Mouse (Mus musculus): ENCODE data around the gene Gtf2i. TPM values are rescaled to one million over a fixed set of nuclear protein-coding genes. Genes with fewer than 3 reads are reported as not detected.

The Gtf2i gene
- polyA plus RNA-seq, 1 experiment: 44.7 TPM

- TF ChIP-seq POLR2A (IDR thresholded peaks at IDR 0.05; ENCODE audit: low read depth, low read length): no peak
- TF ChIP-seq CTCF (IDR thresholded peaks at IDR 0.05; ENCODE audit: extremely low read depth, insufficient read depth, insufficient read length, insufficient replicate concordance): no peak
- Histone ChIP-seq H3K4me1 (ENCODE audit: control insufficient read depth, insufficient read depth, insufficient read length) (peaks cover 74% of the 10 kb centered on the region), H3K4me3 (ENCODE audit: extremely low read depth, insufficient read depth, insufficient read length) (no peak overlapping the region), H3K27me3 (ENCODE audit: control insufficient read depth, insufficient read depth, low read length) (no peaks in the 10 kb centered on the region), H3K36me3 (ENCODE audit: control insufficient read depth, insufficient read depth, low read length) (peaks cover 6% of the 10 kb centered on the region; the same call in 1 of the 2 replicates), H3K27ac (ENCODE audit: insufficient read depth, low read length) (peak overlapping the region; percentile 98)
- DNase-seq (ENCODE audit: low read depth in 1 of 2, low spot score in 2 of 2): no peak
- 10% methylated on average over 7 of the region's 7 CpGs for WGBS
These were observed 81.3 kb downstream of the Gtf2i start for GRCm38 (mm10) chr5:134233244-134233651.

GRCm38 (mm10) chr5:134232568-134232967 lies 82.0 kb downstream of the Gtf2i start:
- Histone ChIP-seq H3K36me3 (ENCODE audit: control insufficient read depth, insufficient read depth, low read length) (peaks cover 1% of the 10 kb centered on the region; the same call in 1 of the 2 replicates), H3K27ac (ENCODE audit: insufficient read depth, low read length) (peak overlapping the region; percentile 98), H3K27me3 (ENCODE audit: control insufficient read depth, insufficient read depth, low read length) (no peaks in the 10 kb centered on the region), H3K4me3 (ENCODE audit: extremely low read depth, insufficient read depth, insufficient read length) (peak overlapping the region; percentile 18; the same call in 1 of the 2 replicates), H3K4me1 (ENCODE audit: control insufficient read depth, insufficient read depth, insufficient read length) (peaks cover 67% of the 10 kb centered on the region)
- no peak for TF ChIP-seq POLR2A (IDR thresholded peaks at IDR 0.05; ENCODE audit: low read depth, low read length)
- TF ChIP-seq CTCF (IDR thresholded peaks at IDR 0.05; ENCODE audit: extremely low read depth, insufficient read depth, insufficient read length, insufficient replicate concordance): no peak
- peak; percentile 77 to 82 for DNase-seq (ENCODE audit: low read depth in 1 of 2, low spot score in 2 of 2)
- WGBS: 5% methylated on average over 7 of the region's 7 CpGs

GRCm38 (mm10) chr5:134232111-134232510 lies 82.4 kb downstream of the Gtf2i start:
- H3K36me3 ChIP-seq (ENCODE audit: control insufficient read depth, insufficient read depth, low read length): peaks cover 4% of the 10 kb centered on the region; the same call in 1 of the 2 replicates
- peak; percentile 61 to 66 for DNase-seq (ENCODE audit: low read depth in 1 of 2, low spot score in 2 of 2)
- peak overlapping the region; percentile 98 for H3K27ac ChIP-seq (ENCODE audit: insufficient read depth, low read length)
- peaks cover 66% of the 10 kb centered on the region for H3K4me1 ChIP-seq (ENCODE audit: control insufficient read depth, insufficient read depth, insufficient read length)
- no peak for TF ChIP-seq POLR2A (IDR thresholded peaks at IDR 0.05; ENCODE audit: low read depth, low read length)
- TF ChIP-seq CTCF (IDR thresholded peaks at IDR 0.05; ENCODE audit: extremely low read depth, insufficient read depth, insufficient read length, insufficient replicate concordance): no peak
- no peak overlapping the region for H3K4me3 ChIP-seq (ENCODE audit: extremely low read depth, insufficient read depth, insufficient read length)
- 9% methylated on average over 6 of the region's 6 CpGs for WGBS
- no peaks in the 10 kb centered on the region for H3K27me3 ChIP-seq (ENCODE audit: control insufficient read depth, insufficient read depth, low read length)

- peaks cover 67% of the 10 kb centered on the region for H3K4me1 ChIP-seq (ENCODE audit: control insufficient read depth, insufficient read depth, insufficient read length)
- peak overlapping the region; percentile 98 for H3K27ac ChIP-seq (ENCODE audit: insufficient read depth, low read length)
- H3K4me3 ChIP-seq (ENCODE audit: extremely low read depth, insufficient read depth, insufficient read length): no peak overlapping the region
- H3K36me3 ChIP-seq (ENCODE audit: control insufficient read depth, insufficient read depth, low read length): peaks cover 8% of the 10 kb centered on the region
- H3K27me3 ChIP-seq (ENCODE audit: control insufficient read depth, insufficient read depth, low read length): no peaks in the 10 kb centered on the region
- no peak for DNase-seq (ENCODE audit: low read depth in 1 of 2, low spot score in 2 of 2)
- WGBS: 50% methylated on average over 5 of the region's 5 CpGs
- no peak for TF ChIP-seq POLR2A (IDR thresholded peaks at IDR 0.05; ENCODE audit: low read depth, low read length)
- no peak for TF ChIP-seq CTCF (IDR thresholded peaks at IDR 0.05; ENCODE audit: extremely low read depth, insufficient read depth, insufficient read length, insufficient replicate concordance)
These were observed 83.2 kb downstream of the Gtf2i start for GRCm38 (mm10) chr5:134231376-134231775.

- H3K4me3 ChIP-seq (ENCODE audit: extremely low read depth, insufficient read depth, insufficient read length): peak within 1 kb of the TSS; percentile 71
These were observed 85.2 kb downstream of the Gtf2i start, which contains the start of gene Ncf1 for GRCm38 (mm10) chr5:134229391-134229790. TSS of gene Ncf1 (minus strand) at chr5:134229625.

GRCm38 (mm10) chr5:134228249-134228638 lies 86.3 kb downstream of the Gtf2i start:
- Histone ChIP-seq H3K27me3 (ENCODE audit: control insufficient read depth, insufficient read depth, low read length) (no peaks in the 10 kb centered on the region), H3K27ac (ENCODE audit: insufficient read depth, low read length) (peak overlapping the region; percentile 90), H3K36me3 (ENCODE audit: control insufficient read depth, insufficient read depth, low read length) (peaks cover 28% of the 10 kb centered on the region)

More at GRCm38 (mm10) chr5:134229391-134229790, 85.2 kb downstream of the Gtf2i start, which contains the start of gene Ncf1:
- peaks cover 52% of the 10 kb centered on the region; the same call in 1 of the 2 replicates for H3K4me1 ChIP-seq (ENCODE audit: control insufficient read depth, insufficient read depth, insufficient read length)
- no peaks in the 10 kb centered on the region for H3K27me3 ChIP-seq (ENCODE audit: control insufficient read depth, insufficient read depth, low read length)
- peak; percentile 69 to 80 for DNase-seq (ENCODE audit: low read depth in 1 of 2, low spot score in 2 of 2)
- TF ChIP-seq CTCF (IDR thresholded peaks at IDR 0.05; ENCODE audit: extremely low read depth, insufficient read depth, insufficient read length, insufficient replicate concordance) (no peak), POLR2A (IDR thresholded peaks at IDR 0.05; ENCODE audit: low read depth, low read length) (peak; percentile 89)
- 19% methylated on average over 7 of the region's 7 CpGs for WGBS
- H3K27ac ChIP-seq (ENCODE audit: insufficient read depth, low read length): peak within 1 kb of the TSS; percentile 95
- H3K36me3 ChIP-seq (ENCODE audit: control insufficient read depth, insufficient read depth, low read length): peaks cover 20% of the 10 kb centered on the region

More at GRCm38 (mm10) chr5:134228249-134228638, 86.3 kb downstream of the Gtf2i start:
- TF ChIP-seq CTCF (IDR thresholded peaks at IDR 0.05; ENCODE audit: extremely low read depth, insufficient read depth, insufficient read length, insufficient replicate concordance) (no peak), POLR2A (IDR thresholded peaks at IDR 0.05; ENCODE audit: low read depth, low read length) (no peak)
- no peak for DNase-seq (ENCODE audit: low read depth in 1 of 2, low spot score in 2 of 2)
- H3K4me3 ChIP-seq (ENCODE audit: extremely low read depth, insufficient read depth, insufficient read length): peak overlapping the region; percentile 71
- WGBS: 47% methylated on average over 6 of the region's 6 CpGs
- peaks cover 40% of the 10 kb centered on the region; the same call in 1 of the 2 replicates for H3K4me1 ChIP-seq (ENCODE audit: control insufficient read depth, insufficient read depth, insufficient read length)
